Mouse (Mus musculus) kidney, adult 2 months (tissue): ENCODE results near the gene Kcng1.
A peak's percentile ranks its signal among the peaks of the same experiment; 100 is the strongest.

Source experiments
- CTCF ChIP-seq: fragments of 200-500 bp; conservative IDR thresholded peaks from 2 replicates; pipeline ENCODE4 v1.5.1; 2011; ENCODE audit warnings: low read depth, mild to moderate bottlenecking, control low read depth, low read length, moderate library complexity, mixed read lengths; ENCODE audit not compliant: insufficient read depth, insufficient read length
- POLR2A ChIP-seq: fragments of 200-500 bp; IDR thresholded peaks from one replicate; pipeline ENCODE4 v1.6.1; 2011; ENCODE audit warnings: low read depth, low read length, control low read depth

DNA sequence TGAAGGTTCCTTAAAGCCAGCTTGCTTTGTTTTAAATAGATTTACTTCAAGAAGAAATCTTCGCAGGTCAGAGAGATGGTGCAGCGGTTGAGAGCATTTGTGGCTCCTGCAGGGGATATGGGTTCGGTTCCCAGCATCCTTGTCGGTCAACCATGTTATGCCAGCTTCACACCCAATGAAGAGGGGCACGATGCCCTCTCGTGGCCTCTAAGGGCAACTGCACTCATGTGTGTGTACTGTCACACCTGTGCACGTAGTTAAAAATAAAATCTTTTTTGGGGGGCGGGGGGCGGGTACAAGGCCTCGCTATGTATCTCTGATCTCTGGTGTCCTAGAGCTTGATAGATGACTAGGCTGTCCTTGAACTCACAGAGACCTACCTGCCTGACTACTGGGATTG, 15.0 kb upstream of the Kcng1 start:
- TF ChIP-seq CTCF (peak; percentile 28; the same call in 1 of the 2 replicates), POLR2A (no peak)
